Mouse (Mus musculus): ENCODE measurements around the gene Magohb.
"Not testable (repeated sequence)": the region's sequence is repeated elsewhere in the genome, so short reads cannot be mapped to it uniquely, and the experiment has no call there.

The Magohb gene

DNA sequence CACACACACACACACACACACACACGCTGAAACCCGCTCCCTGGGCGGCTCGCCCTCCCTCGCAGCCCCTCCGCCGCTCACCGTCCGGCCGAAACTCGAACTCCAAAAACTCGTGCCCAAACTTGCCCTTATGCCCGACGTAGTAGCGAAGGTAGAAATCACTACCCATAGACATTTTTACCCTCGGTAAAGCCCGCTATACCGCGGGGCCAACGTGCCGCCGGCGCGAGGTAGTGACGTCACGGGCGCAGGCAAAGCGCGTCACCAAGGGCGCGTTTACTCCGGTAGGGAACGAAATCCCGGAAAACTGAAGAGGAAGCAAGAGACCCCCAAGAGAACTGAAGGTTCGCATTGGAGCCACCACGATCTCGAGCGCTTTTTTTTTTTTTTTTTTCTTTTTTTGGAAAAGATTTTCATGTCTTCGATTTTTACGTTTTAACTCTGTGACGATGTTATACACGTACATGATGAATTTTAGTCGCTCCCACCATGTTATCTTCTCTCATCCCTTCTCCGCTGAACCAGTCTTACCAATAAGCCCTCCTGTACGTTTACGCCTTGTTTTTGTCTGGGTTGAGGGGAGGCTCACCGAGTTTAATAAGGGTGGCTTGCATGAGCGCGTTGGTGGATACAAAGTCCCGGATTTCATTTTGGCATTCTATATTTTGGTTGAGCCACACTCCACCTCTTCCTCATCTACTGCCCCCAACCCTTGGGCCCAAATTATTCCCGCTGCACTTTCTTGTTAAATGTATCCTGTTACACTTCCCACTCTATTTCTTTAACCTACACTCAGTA is at the start of gene Magohb:
Gene Magohb (minus strand): TSS at position 254 of the 798 bp plus-strand sequence.
- no peak for DNase-seq (ENCODE audit: extremely low read depth, low read depth)

DNA sequence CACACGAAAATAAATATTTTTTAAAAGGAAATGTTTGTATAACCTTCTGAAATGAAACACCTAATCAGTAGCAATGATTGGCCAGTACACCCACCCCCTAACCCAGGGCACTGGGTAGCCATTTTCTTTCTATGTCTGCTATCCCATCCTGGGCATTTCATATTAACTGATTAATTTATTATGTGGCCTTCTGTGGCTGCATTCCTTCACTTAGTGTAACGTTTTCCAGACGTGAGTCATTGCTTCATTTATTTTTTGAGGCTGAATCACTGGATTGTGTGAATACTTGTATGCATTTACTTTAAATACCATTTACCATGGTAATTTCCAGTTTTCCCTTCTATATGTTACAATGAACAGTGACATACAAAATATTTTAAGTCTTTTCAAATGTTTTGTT is 47.0 kb upstream of the Magohb start:
- DNase-seq (ENCODE audit: extremely low read depth, low read depth) = no peak

DNA sequence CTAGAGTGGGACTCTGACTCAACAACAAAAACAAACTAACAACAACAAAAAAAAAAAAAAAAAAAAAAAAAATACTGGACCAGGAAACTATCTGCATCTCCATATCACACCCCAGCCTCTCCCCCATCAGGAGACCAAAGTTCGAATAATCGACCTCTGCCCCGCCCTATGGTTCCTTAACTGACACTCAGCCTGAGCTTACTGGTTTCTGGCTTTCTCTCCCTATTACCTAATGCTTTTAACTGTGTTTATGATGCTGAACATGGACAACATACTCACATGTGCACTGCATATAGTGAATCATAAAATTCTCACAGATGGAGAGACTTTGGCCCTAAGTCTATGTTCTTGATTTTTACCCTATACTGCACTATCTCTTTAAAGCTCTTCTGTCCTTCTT is 46.3 kb upstream of the Magohb start:
- DNase-seq (ENCODE audit: extremely low read depth, low read depth) = no peak

DNA sequence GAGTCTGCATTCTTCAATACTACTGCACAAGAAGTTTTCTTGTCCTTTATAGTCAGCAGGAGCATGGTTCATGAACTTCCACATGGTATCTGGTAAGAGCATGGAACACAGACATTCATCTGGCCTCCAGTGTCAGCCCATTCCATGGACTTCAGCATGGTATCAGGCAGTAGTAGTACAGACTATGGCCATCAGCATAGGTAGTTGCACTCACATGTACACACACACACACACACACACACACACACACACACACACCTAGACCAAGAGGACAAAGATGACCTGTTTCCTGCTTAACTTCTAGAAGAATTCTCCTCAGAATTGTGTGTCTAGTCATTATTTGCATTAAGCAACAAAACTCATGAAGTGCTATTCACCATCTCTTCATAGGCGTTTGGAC is 45.7 kb upstream of the Magohb start:
- no peak for DNase-seq (ENCODE audit: extremely low read depth, low read depth)

DNA sequence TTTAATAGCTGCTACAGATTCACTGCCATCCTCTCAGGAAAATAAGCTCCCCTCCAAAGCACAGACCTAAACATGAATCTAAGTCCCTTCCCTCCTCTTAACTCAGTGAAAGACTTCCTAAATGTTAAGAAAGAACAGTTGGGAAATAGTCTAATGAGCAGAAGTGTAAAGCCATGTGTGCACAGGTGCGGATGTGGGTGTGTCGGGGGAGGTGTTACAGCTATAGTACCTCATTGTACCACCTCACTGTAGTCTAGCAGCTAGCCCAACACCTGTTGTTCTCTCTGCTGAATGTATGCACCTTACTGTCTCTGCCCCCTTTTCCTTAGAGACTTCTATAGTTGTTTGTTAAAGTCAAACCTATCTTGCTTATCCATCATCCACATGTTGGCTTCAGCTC is 34.0 kb upstream of the Magohb start:
- DNase-seq (ENCODE audit: extremely low read depth, low read depth) = no peak

DNA sequence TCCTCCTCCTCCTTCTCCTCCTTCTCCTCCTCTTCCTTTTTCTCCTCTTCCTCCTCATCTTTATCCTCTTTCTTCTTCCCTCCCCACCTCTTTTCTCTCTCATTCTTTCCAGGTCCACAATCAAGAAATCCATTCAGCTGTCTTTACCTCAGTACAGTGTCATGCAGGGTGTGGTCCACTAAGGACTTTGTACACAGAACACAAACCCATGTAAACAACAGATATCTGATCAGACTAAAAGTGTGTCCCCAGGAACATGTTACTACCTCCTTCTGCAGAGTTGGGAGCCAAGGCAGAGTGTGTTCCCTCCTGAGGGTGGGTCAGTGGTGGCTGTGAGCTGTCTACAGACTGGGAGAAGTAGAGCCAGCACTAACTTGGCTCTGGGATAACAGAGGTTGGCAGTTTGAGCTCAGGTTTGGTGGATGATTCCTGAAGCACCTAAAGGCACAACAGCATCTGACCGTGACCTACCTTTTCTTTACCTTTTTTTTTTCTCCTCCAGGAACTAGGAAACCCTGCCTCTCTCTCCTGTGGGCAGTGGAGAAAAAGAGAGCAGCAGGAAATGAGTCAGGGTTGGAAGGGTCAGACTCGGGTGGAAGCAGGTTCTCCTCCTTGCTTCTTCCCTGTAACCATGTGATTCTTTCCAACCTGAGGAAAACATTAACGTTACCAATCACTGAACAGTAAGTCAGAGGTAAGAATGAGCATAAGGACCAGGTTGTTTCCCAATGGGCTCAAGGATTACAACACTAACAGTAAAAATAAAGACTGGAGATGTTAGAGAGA is 29.0 kb upstream of the Magohb start:
- DNase-seq (ENCODE audit: extremely low read depth, low read depth) = no peak

DNA sequence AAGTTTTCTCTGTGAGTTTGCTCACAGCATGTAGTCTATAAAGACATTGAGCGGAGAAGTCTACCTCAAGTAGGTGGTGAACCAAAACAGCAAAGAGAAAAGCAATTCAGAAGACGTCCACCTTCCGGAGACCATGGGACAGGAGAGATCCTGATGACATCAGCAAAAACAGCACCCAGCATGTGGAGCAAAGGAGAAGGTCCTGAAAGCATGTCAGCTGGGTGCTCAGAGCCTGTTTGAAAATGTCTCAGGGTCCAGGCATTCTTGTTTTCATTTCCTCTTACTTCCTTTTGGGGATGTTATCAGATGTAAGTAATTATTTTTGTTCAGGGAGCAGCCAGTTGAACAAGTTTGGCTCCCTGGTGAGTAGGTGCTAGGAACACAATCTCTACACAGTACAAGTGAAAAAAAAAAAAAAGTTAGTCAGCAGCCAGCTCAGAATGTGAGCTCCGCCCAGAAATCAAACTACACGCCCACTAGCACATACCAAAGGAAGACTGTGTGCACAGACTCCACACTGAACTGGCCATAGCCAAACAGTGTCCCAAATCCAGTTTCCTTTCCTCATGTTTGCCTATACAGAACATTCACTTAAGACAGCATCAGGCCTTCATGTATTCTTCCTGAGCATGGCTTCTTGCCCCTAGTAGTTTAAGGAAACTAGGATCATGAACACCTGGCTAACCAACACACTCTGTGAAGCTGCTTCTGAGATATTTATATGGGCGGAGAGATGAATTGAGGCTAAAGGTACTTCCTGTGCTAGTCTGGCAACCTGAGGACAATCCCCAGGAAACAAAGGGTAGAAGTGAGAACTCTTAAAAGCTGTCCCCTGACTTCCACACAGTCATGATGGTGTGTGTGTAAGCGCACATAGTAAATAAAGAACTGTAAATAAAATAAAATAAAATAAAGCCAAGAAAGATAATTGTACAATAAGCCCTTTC is 23.4 kb upstream of the Magohb start:
- DNase-seq (ENCODE audit: extremely low read depth, low read depth) = no peak

DNA sequence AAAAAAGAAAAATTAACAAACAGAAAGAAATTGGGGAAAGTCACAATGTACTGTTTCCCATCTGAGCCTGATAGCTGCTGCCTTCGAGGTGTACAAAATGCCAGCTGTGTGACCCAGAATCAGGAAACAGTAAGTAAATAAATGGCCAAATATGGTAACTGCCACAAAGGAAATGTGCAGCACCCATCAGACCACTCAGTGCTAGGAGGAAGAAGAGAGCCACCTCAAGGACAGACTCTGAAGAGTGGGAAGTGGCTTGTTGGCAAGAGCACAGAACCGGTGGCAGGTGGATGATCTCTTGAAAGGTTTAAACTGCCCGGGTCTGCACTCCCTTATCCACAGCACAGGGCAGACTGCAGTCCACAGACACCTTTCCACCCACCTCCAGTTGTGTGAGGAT is 15.0 kb upstream of the Magohb start:
- no peak for DNase-seq (ENCODE audit: extremely low read depth, low read depth)

DNA sequence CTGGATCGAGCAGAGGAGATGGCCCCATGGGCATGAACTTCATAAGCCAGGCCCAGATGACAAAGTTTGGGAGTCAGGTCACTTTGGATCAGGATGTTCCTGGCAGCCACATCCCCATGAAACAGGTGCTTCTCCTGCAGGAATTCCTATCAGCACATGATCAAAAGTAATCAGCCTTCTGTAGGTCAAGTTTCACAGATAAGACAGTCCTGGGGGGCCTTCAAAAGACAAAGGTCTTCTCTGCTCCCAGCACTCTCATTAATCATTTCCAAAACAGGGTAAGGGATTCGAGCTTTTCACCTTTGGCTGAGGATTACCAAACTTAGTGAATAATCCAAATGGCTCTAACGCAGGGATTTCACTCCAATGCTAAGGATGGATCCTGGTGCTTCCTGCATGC is 11.7 kb upstream of the Magohb start:
- DNase-seq (ENCODE audit: extremely low read depth, low read depth) = no peak

DNA sequence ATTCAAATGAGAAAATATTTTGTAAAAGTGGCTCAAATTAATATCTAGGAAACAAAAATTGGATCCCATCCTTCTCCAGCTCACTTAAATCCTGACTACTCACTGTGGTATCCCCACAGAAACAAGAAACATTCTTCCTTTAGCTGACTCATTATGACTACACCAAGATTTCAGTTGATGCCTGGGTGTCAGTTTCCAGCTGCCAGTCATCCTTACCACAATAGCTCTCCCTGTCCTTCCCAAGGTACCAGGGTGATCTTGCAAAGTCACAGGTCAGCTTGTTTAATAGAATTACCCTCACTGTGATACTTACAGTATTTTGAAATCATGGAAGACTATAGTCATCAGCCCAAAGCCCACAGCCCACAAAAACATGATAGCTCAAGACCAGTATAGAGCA is 5.5 kb upstream of the Magohb start:
- DNase-seq (ENCODE audit: extremely low read depth, low read depth) = no peak

DNA sequence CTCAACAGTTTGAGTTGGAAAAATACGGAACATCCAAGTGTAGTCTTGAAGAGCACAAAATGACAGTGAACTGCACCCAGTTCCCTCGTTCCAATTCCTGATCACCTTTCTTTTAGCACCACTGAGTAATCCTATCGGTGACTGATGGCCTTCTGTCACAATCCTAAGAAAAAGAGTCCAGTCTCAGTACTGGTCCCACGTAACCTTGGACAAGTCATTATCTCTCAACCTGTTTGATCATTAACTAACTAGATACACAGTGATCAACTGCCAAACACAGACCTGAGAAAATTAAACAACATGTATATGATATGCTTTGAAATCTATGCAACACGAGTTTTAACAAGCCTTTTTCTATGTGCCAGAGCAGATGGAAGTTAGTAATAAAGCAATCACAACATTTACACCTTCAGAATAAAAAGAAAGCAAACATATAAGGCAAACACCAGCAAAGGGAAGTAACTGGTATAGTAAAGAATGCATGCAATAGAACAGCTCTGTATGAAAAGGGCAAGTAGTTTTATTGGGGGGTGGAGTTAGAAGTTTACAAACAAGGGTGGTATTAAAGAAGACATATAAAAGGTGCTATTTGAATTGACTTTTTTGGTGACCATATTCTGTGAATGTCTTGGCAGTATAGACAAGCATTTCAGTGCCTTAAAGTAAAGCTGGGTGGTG is 1.5 kb upstream of the Magohb start:
- no peak for DNase-seq (ENCODE audit: extremely low read depth, low read depth)

DNA sequence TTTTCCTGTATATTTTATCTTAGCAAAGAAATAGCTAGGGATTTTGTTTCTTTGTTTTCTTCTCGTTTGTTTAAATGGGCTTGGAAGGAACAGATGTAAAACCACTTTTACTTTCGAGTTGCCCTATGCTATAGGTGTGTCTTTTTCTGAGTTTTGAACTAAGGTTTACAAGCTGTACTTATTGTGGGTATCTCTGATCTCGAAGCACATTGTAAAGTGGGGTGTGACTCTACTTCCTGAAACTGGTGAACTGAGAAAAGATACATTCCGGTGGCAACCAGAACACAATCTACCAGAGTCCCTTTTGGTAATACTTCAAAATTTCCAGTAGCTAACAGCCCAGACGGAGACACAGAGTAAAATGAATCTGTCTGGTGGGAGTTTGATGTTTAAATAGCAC is 872 bp upstream of the Magohb start:
- no peak for DNase-seq (ENCODE audit: extremely low read depth, low read depth)

DNA sequence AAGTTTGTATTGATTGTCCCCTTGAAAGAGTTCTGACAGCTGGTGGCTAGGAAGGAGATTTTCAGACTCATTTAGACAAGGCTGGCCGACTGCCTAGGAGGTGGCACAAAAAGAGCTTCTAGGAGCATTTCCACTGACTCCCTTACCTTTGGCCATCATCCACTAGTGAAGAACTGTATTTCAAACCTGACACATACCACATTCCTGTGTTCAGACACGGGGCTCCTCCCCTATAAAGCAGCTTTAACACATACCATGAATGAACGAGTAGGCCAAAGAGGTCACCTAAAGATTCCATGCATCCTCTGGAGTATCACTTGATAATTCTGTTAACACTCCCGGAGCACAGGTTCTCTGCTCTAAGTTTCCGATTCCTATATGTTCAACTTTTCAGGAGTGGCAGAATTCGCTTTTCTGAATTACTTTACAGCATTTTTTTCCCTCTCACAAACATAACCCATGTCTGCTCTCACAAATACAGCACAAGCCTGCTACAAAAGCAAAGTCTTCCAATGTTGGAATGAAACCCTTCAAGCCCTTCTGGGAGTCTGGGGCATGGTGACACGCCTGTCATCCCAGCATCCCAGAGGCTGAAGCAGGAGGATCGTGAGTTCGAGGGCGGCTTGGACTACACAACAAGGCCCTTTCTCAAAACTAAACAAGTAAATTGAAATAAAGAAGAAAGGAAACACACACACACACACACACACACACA is 611 bp downstream of the Magohb start:
- DNase-seq (ENCODE audit: extremely low read depth, low read depth) = no peak

DNA sequence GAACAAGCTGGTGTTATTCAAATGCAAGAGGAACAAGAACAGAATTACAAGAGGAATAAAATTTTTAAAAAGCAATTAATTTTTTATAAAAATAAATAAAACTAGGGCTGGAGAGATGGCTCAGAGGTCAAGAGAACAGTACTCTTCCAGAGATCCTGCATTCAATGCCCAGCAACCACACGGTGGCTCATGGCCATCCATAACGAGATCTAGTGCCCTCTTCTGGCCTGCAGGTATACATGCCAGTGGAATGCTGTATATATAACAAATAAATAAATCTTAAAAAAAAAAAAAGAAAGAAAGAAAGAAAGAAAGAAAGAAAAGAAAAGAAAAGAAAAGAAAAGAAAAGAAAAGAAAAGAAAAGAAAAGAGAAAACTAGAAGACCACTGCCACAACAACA is 2.6 kb downstream of the Magohb start:
- DNase-seq (ENCODE audit: extremely low read depth, low read depth) = no peak

DNA sequence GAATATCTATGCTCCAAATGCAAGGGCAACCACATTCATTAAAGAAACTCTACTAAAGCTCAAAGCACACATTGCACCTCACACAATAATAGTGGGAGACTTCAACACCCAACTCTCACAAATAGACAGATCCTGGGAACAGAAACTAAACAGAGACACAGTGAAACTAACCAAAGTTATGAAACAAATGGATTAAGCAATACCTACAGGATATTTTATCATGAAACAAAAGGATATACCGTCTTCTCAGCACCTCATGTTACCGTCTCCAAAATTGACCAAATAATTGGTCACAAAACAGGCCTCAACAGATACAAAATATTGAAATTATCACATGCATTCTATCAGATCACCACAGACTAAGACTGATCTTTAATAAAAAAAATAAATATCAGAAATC is 14.9 kb downstream of the Magohb start:
- not testable (repeated sequence) for DNase-seq (ENCODE audit: extremely low read depth, low read depth)

DNA sequence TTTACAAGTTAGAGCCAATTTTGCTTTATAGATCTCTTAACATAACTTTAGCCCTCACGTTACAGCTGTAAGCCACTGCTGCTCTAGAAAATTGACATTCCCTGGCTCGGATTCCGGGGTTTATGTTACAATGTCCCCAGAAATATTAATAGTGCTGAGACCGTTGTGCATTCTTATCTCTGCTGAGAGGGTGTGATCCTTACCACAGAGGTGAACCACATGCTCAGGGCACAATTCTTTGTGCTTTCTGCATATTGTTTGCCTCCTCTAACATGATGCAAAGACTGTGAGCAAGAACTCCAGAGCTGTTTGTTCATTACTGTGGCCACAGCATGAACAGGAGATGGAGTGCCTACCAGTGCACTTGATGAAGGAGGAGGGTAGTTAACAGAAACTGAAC is 16.4 kb downstream of the Magohb start:
- DNase-seq (ENCODE audit: extremely low read depth, low read depth) = no peak

DNA sequence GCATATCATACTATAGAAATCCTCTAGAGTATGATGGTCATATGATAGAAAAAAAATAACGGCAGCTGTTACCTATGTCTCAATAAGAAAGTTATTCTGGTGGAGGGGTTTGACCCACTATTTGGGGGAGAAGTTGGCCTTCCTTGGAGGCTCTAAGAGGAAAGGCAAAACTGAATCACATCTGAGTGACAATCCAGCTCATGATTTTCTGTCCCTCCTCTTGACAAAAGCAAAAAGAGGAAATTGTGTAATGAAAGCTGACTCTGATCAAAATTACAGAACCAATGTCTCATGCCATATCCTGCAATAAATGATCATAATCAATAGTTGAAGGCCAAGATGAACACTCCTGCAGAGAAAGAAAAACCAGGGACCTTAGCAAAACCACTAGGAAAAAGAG is 20.7 kb downstream of the Magohb start:
- no peak for DNase-seq (ENCODE audit: extremely low read depth, low read depth)

DNA sequence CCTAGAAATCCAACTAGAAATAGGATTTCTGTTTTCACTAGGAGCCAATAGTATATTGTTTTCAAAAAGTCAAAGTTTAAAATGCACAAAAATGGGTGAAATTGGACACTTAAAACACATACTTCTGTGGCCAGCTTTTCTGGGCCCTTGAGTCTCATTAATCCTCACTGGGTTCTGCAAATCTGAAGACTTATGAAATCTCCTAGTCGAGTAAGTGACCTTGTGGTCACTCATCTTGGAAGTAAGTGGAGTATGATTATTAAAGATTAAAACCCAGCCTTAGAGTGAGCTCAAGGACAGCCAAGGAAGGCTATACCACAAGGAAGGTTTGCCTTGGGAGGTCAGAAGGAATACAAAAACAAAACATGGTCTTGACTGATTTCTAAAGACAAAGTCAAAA is 22.7 kb downstream of the Magohb start:
- DNase-seq (ENCODE audit: extremely low read depth, low read depth) = no peak

DNA sequence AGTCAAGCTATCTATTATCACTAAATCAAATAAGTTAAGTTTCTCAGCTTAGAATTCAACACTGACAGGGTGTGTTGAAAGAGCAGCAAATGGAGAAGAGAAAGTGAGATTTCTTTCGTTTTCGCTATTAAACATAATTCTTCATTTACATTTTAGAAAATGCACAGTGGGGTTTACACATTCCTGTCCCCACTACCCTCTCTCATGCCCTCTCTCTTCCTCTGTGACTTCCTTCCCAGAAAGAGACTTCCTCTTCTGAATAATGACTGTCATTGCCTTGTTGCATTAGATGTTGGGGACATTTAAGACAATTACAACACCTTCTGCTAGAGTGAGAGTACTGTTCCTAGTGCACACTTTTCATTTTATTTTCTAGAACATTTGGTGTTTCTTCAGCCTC is 23.4 kb downstream of the Magohb start:
- DNase-seq (ENCODE audit: extremely low read depth, low read depth) = no peak

DNA sequence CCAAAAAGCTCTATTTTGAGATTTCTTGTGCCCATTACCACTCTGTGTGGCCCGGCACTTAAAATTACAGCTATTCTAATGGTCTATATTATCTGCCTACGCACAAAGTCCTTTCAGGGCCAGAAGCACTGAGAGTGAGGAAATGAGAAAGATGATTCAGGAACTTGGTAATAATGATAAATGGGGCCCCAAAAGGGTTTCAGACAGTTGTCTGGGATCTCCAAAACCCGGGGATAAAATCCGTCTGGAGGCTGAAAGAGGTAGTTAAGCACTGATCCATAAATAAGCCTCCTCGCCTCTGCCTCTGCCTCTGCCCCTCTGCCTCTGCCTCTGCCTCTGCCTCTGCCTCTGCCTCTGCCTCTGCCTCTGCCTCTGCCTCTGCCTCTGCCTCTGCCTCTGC is 28.9 kb downstream of the Magohb start:
- DNase-seq (ENCODE audit: extremely low read depth, low read depth) = no peak

DNA sequence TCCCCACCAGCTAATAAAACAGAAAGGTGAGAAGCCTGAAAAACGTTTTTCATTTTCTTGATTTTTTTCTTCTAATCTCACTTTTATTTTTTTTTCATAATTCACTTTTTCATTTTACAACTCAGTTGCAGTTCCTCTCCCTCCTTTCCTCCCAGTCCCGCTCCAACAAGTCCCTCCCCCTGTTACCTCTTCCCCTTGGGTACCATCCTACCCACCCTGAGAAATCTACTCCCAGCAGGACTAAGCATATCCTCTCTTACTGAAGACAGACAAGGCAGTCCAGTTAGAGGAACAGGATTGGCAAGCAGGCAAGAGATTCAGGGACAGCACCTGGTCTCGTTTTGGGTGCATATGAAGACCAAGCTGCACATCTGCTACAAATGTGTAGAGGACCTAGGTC is 30.3 kb downstream of the Magohb start:
- DNase-seq (ENCODE audit: extremely low read depth, low read depth) = no peak
